Mouse (Mus musculus): ENCODE results near the gene Col5a1.
A peak's percentile ranks its signal among the peaks of the same experiment; 100 is the strongest.

Gene Col5a1

DNA sequence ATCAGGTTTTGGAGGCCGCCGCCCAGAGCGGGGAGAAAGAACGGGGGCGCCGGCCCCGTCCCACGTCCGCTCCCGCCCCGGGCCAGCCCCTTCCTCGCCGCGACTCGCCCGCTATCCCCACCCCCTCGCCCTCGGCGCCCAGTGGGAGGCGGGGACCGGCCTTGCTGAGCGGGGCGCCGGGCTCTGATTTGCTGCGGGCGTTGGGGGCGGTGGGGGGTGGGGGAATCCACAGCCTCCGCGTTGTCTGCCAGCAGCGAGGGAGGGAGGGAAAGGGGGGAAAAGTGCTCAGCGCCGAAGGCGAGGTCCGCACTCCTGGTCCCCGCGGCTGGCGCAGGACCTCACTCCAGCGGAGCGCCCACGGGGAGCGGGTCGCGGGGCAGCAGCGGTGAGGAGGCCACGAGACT lies at the start of gene Col5a1:
Col5a1 (plus strand) TSS at position 278 of the 404 bp plus-strand sequence.
- peak; percentile 66 for DNase-seq

DNA sequence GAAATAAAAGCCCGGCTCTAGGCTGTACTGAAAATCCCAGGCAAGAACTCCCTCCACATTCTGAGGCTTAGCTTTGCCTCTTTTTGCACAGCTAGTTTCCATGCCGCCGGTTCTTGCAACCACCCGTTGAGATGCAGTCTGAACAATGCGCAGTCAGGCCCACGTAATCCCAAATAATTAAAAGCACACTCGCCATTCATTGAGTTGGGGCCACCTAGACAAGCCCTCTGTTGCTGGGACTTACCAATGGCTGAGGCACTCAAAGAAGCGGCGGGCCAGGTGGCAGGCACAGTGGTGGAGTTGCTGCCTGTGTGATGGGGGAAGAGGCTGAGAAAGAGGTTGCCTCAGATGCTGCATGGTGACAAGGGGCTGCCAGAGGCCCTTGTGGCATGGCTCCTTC lies 48.1 kb upstream of the Col5a1 start:
- DNase-seq = no peak

DNA sequence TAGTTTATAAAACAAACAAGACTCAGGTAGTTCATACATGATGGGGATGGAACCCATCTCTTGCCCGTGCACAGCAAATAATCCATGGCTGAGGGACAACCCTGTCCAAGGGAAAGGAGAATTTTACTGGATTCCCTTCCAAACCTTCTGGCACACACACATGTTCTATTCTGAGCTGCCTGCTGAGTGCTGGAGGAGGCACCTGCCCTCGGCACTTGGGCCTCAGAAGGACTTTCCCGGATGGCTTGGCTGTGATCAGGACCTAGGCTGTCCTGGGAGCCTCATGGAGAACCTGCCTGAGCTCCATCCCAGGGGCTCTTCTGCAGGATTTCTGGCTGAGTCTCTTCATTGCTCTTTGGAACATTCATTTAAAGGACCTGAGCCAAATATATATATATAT lies 45.3 kb upstream of the Col5a1 start:
- no peak for DNase-seq

DNA sequence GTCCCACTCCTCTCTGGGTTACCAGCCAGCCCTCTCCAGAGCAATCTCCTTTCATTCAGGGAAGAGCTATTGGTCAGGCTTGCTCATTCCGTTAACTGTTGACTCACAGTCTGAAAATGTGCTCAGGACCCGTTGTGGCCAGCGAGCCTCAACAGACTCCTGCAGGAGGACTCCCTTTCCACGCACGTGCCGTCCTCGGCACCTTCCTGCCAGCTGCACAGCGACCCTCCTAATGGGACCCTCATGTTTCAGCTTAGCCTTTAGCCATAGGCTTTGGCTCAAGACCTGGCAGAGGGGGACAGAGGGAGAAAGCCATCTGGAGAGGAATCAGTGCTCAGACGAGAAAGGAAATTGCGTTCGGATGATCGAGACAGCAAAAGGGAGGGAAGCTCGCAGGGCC lies 43.3 kb upstream of the Col5a1 start:
- no peak for DNase-seq

DNA sequence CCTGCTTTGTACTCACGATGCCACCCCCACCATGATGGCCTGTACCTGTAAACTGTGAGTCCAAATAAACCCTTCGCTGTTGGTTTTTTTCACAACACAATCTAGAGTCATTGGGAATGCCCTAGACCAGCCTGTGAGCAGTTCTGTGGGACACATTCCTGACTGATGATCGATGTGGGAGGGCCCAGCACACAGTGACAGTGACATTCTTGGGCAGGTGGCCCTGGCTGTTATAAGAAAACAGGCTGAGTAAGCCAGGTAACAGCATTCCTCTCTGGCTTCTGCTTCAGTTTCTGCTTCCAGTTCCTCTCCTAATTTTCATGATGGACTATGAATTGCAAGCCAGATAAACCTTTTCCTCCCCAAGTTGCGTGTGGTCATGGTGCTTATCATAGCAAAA lies 41.3 kb upstream of the Col5a1 start:
- DNase-seq = no peak

DNA sequence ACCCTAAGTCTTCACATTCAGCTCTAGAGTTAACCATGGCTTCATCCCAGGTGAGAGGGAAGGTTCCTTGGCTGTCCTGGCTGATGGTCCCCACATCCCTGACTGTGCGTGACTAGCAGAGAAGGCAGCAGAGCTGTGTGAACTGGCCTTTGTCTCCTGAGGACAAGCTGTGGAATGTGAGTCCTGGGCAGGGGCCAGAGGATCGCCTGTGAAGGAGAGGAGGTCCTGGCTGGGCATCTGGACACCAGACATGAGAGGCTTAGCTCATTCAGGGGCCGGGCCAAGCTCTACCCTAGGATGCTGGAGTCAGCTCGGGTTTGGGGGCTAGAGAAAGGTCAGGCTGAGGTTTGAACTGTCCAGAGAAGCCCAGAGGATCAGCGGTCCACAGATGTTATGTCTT lies 39.2 kb upstream of the Col5a1 start:
- DNase-seq = peak; percentile 49

DNA sequence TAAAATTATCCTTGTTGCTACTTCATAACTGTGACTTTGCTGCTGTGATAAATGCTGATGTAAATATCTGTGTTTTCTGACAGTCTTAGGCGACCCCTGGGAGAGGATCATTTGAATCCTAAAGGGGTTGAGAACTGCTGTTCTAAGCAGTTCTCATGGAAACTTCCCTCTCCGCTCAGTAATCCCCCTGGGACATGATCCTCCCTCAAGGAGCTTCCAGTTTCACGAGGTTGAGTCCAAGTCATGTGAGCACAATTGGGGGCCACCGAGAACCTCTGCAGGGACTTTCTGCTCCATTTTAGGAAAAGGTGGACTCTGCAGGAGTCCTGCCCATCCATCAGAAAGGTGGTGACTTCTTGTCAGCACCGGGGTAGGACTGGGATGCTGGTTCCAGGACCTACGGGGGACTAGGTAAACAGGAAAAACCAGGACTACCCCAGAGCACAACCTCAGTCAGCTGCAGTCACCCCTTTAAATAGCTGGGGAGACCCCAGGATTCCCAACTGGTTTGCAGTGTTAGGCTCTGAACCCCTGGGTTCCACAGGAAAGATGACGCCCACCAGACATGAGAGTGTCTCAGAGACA lies 38.3 kb upstream of the Col5a1 start:
- no peak for DNase-seq

DNA sequence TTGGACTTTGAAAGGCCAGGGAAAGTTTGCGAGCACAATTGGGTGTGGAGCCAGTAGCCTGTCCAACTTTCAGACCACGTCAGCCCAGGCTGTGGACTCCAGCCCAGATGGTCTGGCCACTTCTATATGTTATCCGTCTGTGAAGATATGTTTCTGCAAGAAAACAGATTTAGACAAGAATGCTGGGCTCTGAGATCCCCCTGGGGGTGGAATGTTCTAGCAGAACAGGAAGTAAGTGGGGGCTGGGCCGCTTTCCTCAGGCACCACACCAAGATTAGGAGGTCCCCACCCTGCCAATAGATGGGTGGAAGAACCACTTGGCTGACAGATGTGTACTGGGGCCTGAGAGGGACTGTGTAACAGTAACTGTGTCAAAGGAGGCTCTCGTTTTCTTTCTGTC lies 37.8 kb upstream of the Col5a1 start:
- DNase-seq = no peak

DNA sequence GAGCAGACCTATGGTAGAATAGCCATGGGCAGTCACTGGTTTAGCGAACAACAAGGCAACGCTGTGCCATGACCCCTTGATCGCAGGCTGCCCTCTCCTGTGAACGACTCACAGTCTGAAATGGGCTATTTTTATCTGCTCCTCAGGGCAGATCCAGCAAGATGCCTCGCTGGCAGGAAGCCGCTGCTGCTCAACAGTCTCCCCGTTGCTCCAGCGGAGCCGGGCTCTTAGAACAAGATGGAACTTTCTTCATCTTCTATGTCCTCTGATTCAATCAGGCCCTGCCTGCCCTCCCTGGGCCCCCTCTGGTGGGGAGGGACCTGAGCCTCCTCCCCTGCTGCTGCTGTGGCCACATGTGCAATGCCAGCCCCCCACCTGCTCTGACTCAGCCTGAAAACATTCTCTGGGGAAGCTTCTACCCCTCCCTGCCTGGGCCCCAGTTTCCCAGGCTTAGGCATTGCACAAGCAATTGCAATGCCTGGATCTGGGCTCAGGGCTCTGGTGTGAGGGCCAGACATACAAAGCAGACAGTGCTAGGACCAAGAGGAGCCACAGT lies 27.8 kb upstream of the Col5a1 start:
- peak; percentile 9 for DNase-seq

DNA sequence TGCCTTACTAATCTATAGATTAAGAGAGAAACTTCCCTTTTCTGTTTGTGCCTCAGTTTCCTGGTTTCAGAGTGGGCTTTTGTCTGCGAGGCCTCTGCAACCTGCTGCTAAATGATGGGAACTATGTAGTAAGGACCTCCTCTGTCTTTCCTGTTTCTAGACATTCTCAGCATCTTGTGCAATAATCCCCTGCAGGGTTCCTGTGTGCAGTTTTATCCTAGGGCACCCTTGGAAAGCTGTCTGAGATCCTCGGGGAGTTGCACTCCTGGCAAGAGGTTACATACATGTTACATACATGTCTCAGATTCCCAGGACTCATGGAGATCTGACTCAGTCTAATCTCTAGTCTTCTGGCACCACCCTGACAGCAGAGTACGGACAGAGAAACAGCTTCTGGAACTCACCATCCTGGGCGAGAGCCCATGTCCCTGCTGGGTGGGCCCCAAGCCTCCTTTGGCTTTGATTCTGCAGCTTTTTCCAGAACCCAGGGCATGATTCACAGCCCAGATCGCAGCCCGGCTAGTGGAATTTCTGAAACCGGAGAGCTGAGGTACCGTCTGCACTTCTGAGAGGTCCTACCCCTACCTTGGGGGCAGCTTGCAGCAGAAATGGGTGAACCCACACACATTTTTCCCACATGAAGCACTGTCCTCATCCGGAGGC lies 24.5 kb upstream of the Col5a1 start:
- DNase-seq = no peak

DNA sequence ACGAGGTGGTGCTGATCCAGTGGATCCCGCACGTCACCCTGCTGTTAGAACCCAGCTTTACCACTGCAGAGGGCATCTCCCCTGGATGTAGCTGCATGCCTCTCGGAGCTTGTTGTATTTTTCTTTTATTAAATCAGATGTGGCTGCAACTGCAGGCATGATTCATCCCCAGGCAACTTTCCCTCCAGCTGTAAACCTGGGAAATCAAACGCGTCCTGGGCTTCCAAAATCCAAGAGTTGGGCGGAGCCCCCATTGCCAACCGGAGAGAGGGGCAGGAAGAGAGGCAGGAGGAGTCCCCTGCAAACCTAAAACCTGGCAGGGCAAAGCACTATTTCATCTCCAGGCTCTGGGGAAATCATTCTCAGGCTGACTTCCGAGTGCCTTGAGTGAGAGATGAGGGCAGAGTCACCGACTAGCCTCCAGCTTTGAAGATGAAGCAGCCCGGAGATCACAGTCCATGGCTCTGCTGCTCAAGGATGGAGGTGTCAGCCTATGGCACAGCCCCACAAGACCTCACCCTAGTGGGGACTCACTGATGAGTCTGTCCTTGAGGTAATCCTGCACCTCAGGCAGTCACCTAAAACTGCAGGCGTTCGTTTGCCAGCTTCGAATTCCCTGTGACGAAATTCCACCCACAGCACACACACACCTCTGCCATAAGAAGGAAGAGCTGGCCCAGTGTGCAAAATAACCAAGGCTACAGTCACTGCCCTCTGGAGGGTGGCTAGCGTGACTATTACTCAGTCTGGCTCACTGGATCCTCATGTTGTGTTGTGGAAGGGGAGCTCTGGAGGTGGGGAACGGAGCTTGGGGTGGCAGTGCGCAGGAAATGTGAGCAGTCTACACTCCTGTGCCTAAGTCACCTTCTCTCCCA lies 21.5 kb upstream of the Col5a1 start:
- DNase-seq = no peak

DNA sequence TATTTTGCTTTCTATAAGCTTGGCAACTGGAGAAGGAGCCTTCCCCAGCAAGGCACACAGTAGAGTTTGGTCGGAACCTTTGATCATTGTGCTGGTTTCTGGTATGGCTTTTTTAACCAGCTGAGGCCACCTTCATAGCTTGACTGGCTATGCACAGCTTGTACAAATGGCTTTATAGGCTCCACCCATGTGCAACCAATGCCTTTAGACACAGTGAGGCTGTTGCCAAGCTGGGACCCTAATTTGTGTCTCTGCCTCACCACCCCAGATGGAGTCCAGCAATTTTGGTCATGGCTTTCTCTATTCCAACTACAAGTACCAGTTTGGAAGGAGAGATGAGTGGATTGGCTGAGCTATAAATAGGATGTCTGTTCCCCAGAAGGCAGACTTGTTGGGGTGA lies 15.6 kb upstream of the Col5a1 start:
- DNase-seq = no peak

DNA sequence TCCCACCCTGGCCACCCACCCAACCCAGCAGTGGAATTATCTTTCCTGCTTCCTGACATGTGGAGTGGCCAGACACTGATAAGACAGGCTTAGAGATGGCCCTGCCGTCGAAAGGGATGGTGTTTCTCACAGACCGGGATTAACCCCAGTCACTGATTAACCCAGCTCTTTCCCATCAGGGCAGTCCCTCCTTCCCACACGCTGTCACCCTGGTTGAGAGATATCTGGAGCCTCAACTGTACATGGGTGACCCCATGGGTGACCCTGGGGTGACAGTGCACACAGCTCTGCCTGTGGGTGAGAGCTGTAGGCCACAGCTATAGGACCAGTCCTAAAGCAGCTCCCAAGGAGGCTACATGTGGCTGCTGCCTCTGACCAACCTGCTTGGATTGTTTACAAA lies 15.2 kb upstream of the Col5a1 start:
- no peak for DNase-seq

DNA sequence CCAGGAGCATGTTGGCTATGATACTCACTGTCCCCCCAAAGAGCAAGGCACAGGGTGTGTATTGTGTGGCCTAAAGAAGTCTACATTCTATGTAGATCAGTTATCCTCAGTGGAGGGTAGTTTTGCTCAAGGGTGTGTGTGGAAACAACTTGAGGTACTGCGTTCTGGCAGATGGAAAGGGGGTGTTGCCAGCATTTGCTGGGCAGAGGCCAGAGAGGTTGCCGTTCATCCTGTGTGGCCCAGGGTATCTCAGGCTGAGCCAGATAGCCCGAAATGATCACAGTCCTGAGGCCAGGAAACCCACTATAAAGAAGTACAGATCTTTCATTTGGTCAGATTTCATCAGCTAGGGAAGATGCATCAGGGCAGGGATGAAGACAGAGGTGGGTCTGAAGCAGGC lies 13.9 kb upstream of the Col5a1 start:
- no peak for DNase-seq

DNA sequence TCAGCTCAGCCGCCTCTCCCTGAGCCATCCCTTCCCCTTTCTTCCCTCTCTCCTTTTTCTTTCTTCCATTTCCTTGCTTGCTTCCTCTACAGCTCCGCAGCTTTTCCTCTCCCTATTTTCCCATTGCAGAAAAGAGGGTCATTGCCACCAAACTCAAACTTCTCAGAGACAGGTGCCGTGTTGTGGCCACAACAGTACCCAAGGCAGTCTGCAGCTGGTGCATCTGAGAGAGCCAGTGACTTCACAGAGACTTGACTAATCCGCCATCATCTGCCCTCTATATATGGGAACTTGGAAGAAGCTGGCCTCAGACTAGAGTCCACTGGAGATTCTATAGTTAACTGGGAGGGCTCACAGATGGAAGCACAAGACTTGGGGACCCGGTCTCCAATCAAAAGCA lies 13.2 kb upstream of the Col5a1 start:
- no peak for DNase-seq

DNA sequence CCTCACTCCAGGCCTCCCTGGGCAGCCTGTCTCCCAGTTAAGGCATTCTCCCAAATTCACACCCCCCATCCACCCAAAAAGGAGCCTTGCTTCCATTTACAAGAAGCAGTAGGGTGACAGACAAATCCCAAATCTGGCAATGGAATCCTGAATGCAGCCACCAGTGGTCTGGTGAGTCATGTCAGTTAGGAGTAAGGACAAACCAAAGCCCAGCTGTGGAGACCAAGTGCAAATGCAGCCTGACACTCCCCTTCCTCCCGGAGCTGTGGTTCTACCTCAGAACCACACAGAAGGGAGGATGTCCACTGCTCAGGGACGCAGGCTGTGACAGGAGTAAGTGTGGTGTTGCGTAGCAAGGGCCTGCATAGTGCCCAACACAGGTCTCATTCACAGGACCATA lies 11.6 kb upstream of the Col5a1 start:
- no peak for DNase-seq

DNA sequence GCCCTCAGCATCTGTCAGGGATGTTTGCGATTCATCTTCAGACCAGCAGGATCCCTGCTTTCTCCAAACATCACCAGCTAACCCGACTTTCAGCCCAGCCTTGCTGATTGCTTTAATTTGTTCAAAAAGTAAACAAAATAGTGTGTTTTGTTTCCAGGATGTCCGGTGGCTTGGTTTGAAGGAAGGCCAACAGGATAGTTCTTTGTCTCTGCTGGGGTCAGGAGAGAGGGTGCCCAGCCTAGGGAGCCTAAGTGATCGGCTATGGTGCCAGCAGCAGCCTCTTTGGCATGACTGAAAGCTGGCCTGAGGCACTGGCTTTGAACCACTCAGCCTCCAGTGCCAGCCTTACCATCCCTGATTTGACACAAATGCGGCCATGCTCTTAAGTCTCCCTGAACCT lies 11.0 kb upstream of the Col5a1 start:
- no peak for DNase-seq

DNA sequence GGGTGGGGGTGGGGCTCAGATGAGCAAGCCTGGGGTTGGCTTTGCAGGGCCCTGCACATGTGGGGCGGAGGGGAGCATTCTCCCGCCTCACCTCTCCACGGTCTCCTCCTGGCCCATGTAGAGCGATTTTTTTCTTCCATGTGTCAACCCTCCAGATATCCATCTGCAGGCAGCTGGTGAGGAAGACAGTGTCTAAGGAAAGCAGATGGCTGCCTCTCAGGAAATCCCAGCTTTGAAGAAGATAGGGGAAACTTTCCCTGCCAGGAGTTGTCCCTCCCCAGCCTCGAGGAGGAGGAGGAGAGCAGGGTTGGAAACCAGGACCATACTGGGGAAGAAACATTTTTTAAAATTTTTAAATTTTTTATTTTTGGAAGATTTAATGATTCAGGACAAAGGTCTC lies 10.4 kb upstream of the Col5a1 start:
- no peak for DNase-seq

DNA sequence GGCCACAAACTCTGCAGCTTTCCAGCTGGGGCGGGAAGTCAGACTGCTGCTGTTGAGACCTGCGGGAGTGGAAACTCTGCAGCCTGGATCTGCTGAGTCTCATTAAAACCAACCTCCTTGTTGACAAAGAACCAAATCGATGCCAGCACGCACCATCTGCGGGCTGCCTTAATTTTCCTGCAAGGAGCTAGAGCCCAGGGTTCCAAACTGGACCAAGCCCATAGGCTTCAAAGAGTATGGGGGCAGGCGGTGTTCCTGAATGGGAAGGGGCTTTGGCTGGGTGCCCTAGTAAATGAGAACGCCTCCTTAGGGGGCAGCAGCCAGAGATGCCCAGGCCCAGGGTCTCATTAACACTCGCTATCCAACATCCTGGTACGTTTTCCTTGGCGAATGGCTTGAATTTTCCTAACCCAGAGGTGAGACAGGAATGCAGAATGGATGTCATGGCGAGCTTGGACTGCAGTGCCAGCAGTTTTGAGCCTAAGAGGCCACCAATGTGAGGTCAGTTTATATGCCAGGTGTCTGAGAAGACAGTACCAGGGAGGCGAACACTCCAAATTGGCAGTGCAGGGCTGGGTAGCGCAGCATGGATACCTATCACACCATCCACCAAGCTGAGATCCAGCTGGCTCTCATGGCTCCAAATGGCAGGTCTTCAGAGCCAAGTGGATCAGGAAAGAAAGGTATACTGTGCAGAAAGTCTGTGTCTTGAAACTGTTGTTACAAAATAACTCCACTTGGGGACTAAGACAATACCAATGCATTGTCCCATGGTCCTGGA lies 9.3 kb upstream of the Col5a1 start:
- no peak for DNase-seq

DNA sequence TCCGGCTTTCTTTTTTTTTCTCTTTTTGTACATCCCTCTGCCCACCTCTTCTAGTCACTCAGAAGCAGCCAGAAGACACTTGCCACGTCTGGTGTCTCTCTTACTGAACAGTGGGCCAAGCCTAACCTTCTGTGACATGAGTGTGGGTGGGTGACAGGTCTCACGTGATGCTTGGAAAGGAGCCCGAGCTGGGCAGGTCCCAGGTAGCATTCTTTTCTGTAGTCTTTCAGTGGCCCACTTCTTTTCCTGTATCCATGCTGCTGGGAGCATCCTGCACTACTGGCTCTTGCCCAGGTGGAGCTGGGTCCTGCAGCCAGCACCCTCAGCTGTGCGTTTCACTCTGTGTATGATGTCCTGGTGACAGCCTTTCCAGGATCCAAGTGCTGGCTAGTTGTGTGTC lies 8.2 kb upstream of the Col5a1 start:
- DNase-seq = no peak

DNA sequence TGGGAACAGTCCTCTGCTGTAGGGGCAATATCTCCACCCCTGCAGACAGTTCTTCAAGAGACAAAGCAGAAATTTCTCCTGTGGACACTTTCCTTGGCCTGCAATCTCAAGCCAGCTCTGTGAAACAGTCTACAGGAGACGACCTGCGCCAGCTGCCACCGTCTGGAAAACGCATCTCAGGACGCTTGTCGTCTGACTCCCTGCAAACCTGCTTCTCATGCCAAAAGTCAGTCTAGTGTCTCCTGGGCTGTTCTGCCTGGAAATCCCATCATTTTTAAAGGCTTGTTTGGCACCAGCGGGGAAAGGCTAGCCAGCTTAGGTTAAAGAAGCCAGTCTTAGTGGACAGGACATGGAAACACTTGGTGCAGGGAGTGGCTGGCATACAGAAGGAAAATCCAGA lies 2.9 kb upstream of the Col5a1 start:
- no peak for DNase-seq

DNA sequence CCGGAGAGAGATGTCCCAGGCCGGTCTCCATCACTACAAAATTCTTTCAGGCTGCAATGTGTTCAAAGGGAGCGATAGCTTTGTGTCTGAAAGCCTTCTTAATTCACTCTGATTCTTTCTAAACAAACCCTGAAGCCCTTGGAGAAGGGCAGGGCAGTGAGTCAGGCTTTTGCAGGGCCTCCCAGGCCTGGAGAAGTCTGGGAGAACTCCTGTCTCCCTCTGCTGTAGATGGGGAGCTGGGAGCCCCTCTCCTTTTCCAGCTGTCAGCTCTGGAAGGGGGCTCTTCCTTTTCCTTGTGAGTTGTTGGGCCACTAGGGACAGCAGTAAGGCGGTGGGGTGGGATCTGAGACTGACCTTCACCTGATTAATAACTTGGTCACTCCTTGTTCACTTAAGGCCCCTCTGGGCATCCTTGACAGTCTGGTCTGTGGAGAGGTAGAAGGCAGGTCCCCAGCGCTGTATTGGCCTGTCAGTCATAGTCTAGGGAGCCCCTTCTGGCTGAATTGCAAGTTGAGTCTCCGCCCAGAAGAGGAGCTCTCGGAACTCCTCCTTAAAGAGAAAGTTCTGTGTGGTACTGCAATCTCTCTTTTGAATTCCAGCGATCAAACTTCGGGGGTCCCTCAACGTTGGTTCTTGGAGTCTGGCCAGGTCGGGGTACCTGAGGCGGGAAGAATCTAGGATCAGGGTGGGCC lies 623 bp upstream of the Col5a1 start:
- DNase-seq = no peak

Data from kidney, adult 18-20 months (tissue).